Mouse (Mus musculus): ENCODE data around the gene Krtap1-4. TPM values are rescaled to one million over a fixed set of nuclear protein-coding genes. Genes with fewer than 3 reads are reported as not detected.

Krtap1-4 gene
- polyA plus RNA-seq, 1 experiment from 2014 or later = not detected

- WGBS = 73% methylated on average over 6 of the region's 6 CpGs
Measured at GRCm38 (mm10) chr11:99580636-99581035, 2.8 kb downstream of the Krtap1-4 start, which contains the start of gene Krtap1-5. Gene Krtap1-5, minus strand, starts transcription at chr11:99581016.

GRCm38 (mm10) chr11:99574106-99574505, 9.3 kb downstream of the Krtap1-4 start:
- under 1% methylated on average over 7 of the region's 7 CpGs for WGBS
- H3K27ac ChIP-seq = no peak overlapping the region
- H3K4me1 ChIP-seq = no peaks in the 10 kb centered on the region
- H3K36me3 ChIP-seq = no peaks in the 10 kb centered on the region
- DNase-seq (ENCODE audit: low spot score) = peak; percentile 85
- no peaks in the 10 kb centered on the region for H3K27me3 ChIP-seq (ENCODE audit: insufficient read depth, poor library complexity, severe bottlenecking)
- H3K9me3 ChIP-seq = no peaks in the 10 kb centered on the region
- H3K4me3 ChIP-seq = no peak overlapping the region

More at GRCm38 (mm10) chr11:99580636-99581035, 2.8 kb downstream of the Krtap1-4 start, which contains the start of gene Krtap1-5:
- Histone ChIP-seq H3K27ac (no peak within 1 kb of the TSS), H3K27me3 (ENCODE audit: insufficient read depth, poor library complexity, severe bottlenecking) (0 out of 2 replicates have a peak, but pooled peaks cover 5% of the 10 kb centered on the region), H3K4me3 (no peak within 1 kb of the TSS), H3K4me1 (no peaks in the 10 kb centered on the region), H3K36me3 (no peaks in the 10 kb centered on the region), H3K9me3 (no peaks in the 10 kb centered on the region)
- no peak for DNase-seq (ENCODE audit: low spot score)

GRCm38 (mm10) chr11:99573164-99573563, 10.3 kb downstream of the Krtap1-4 start:
- Histone ChIP-seq H3K27me3 (ENCODE audit: insufficient read depth, poor library complexity, severe bottlenecking) (no peaks in the 10 kb centered on the region), H3K4me1 (no peaks in the 10 kb centered on the region), H3K27ac (no peak overlapping the region), H3K36me3 (no peaks in the 10 kb centered on the region), H3K4me3 (no peak overlapping the region), H3K9me3 (no peaks in the 10 kb centered on the region)
- no peak for DNase-seq (ENCODE audit: low spot score)
- 62% methylated on average over 4 of the region's 4 CpGs for WGBS

GRCm38 (mm10) chr11:99566530-99566929, 16.9 kb downstream of the Krtap1-4 start, which contains the start of gene Krtap3-1:
Gene Krtap3-1, minus strand, starts transcription at chr11:99566630.
- DNase-seq (ENCODE audit: low spot score) = no peak
- Histone ChIP-seq H3K4me1 (no peaks in the 10 kb centered on the region), H3K27me3 (ENCODE audit: insufficient read depth, poor library complexity, severe bottlenecking) (no peaks in the 10 kb centered on the region), H3K9me3 (no peaks in the 10 kb centered on the region), H3K36me3 (no peaks in the 10 kb centered on the region), H3K4me3 (no peak within 1 kb of the TSS), H3K27ac (no peak within 1 kb of the TSS)
- WGBS = 86% methylated on average over 7 of the region's 7 CpGs

- H3K4me1 ChIP-seq = no peaks in the 10 kb centered on the region
- H3K4me3 ChIP-seq = no peak overlapping the region
- WGBS = 80% methylated on average over 6 of the region's 6 CpGs
- H3K36me3 ChIP-seq = no peaks in the 10 kb centered on the region
- no peaks in the 10 kb centered on the region for H3K9me3 ChIP-seq
- H3K27me3 ChIP-seq (ENCODE audit: insufficient read depth, poor library complexity, severe bottlenecking) = no peaks in the 10 kb centered on the region
- no peak for DNase-seq (ENCODE audit: low spot score)
- no peak overlapping the region for H3K27ac ChIP-seq
Measured at GRCm38 (mm10) chr11:99562580-99562979, 20.9 kb downstream of the Krtap1-4 start.

- no peaks in the 10 kb centered on the region for H3K36me3 ChIP-seq
- no peak for DNase-seq (ENCODE audit: low spot score)
- no peak within 1 kb of the TSS for H3K4me3 ChIP-seq
- H3K27ac ChIP-seq = no peak within 1 kb of the TSS
- H3K27me3 ChIP-seq (ENCODE audit: insufficient read depth, poor library complexity, severe bottlenecking) = no peaks in the 10 kb centered on the region
- no peaks in the 10 kb centered on the region for H3K4me1 ChIP-seq
- H3K9me3 ChIP-seq = no peaks in the 10 kb centered on the region
- WGBS = 92% methylated on average over 9 of the region's 9 CpGs
Measured at GRCm38 (mm10) chr11:99559366-99559765, 24.1 kb downstream of the Krtap1-4 start, which contains the start of gene Gm11939. Gene Gm11939, minus strand, starts transcription at chr11:99559466.

- 75% methylated on average over 3 of the region's 3 CpGs for WGBS
- DNase-seq (ENCODE audit: low spot score) = no peak
- Histone ChIP-seq H3K4me3 (no peak overlapping the region), H3K27ac (no peak overlapping the region), H3K9me3 (no peaks in the 10 kb centered on the region), H3K36me3 (no peaks in the 10 kb centered on the region), H3K27me3 (ENCODE audit: insufficient read depth, poor library complexity, severe bottlenecking) (no peaks in the 10 kb centered on the region), H3K4me1 (no peaks in the 10 kb centered on the region)
Measured at GRCm38 (mm10) chr11:99557976-99558745, 25.3 kb downstream of the Krtap1-4 start.

GRCm38 (mm10) chr11:99556753-99557152, 26.7 kb downstream of the Krtap1-4 start, which contains the start of gene Krtap3-2:
Gene Krtap3-2, minus strand, starts transcription at chr11:99556853.
- no peak for DNase-seq (ENCODE audit: low spot score)
- H3K27ac ChIP-seq = no peak within 1 kb of the TSS
- H3K9me3 ChIP-seq = no peaks in the 10 kb centered on the region
- H3K36me3 ChIP-seq = no peaks in the 10 kb centered on the region
- 83% methylated on average over 1 of the region's 2 CpGs for WGBS
- H3K4me1 ChIP-seq = no peaks in the 10 kb centered on the region
- H3K4me3 ChIP-seq = no peak within 1 kb of the TSS
- no peaks in the 10 kb centered on the region for H3K27me3 ChIP-seq (ENCODE audit: insufficient read depth, poor library complexity, severe bottlenecking)

- Histone ChIP-seq H3K27me3 (ENCODE audit: insufficient read depth, poor library complexity, severe bottlenecking) (no peaks in the 10 kb centered on the region), H3K4me1 (no peaks in the 10 kb centered on the region), H3K9me3 (no peaks in the 10 kb centered on the region), H3K27ac (no peak overlapping the region), H3K4me3 (no peak overlapping the region), H3K36me3 (no peaks in the 10 kb centered on the region)
- WGBS = 75% methylated on average over 2 of the region's 2 CpGs
- DNase-seq (ENCODE audit: low spot score) = no peak
Measured at GRCm38 (mm10) chr11:99556195-99556594, 27.3 kb downstream of the Krtap1-4 start.

GRCm38 (mm10) chr11:99550765-99551164, 32.7 kb downstream of the Krtap1-4 start, which contains the start of gene Krtap3-3:
Gene Krtap3-3, minus strand, starts transcription at chr11:99550865.
- no peak for DNase-seq (ENCODE audit: low spot score)
- H3K27me3 ChIP-seq (ENCODE audit: insufficient read depth, poor library complexity, severe bottlenecking) = no peaks in the 10 kb centered on the region
- WGBS = 61% methylated on average over 4 of the region's 4 CpGs

GRCm38 (mm10) chr11:99547892-99548291, 35.6 kb downstream of the Krtap1-4 start:
- H3K27ac ChIP-seq = no peak overlapping the region
- DNase-seq (ENCODE audit: low spot score) = no peak
- H3K36me3 ChIP-seq = no peaks in the 10 kb centered on the region
- H3K4me3 ChIP-seq = no peak overlapping the region
- H3K9me3 ChIP-seq = no peaks in the 10 kb centered on the region
- no peaks in the 10 kb centered on the region for H3K4me1 ChIP-seq
- H3K27me3 ChIP-seq (ENCODE audit: insufficient read depth, poor library complexity, severe bottlenecking) = no peaks in the 10 kb centered on the region

More at GRCm38 (mm10) chr11:99550765-99551164, 32.7 kb downstream of the Krtap1-4 start, which contains the start of gene Krtap3-3:
- no peaks in the 10 kb centered on the region for H3K36me3 ChIP-seq
- no peak within 1 kb of the TSS for H3K27ac ChIP-seq
- H3K4me3 ChIP-seq = no peak within 1 kb of the TSS
- no peaks in the 10 kb centered on the region for H3K9me3 ChIP-seq
- no peaks in the 10 kb centered on the region for H3K4me1 ChIP-seq

- H3K4me3 ChIP-seq = no peak overlapping the region
- no peaks in the 10 kb centered on the region for H3K36me3 ChIP-seq
- no peaks in the 10 kb centered on the region for H3K27me3 ChIP-seq (ENCODE audit: insufficient read depth, poor library complexity, severe bottlenecking)
- H3K4me1 ChIP-seq = no peaks in the 10 kb centered on the region
- H3K27ac ChIP-seq = no peak overlapping the region
- H3K9me3 ChIP-seq = no peaks in the 10 kb centered on the region
- DNase-seq (ENCODE audit: low spot score) = peak; percentile 77
- WGBS = 70% methylated on average over 9 of the region's 9 CpGs
Measured at GRCm38 (mm10) chr11:99539721-99540120, 43.7 kb downstream of the Krtap1-4 start.

Data from heart, embryonic 10.5 days (tissue).